Mouse (Mus musculus) colon, adult 2 months (tissue): Measurements from ENCODE around the gene Olfr467. TPM values are rescaled to one million over a fixed set of nuclear protein-coding genes. Genes with fewer than 3 reads are reported as not detected.

Experiments used
- polyA plus RNA-seq: library from polyadenylated mRNA; depleted of rRNA; stranded (reverse); fragments of >200 nt; gene quantifications from 2 replicates; pipeline ENCODE4 v1.2.3, GENCODE M21; 2012; rRNA removed

The Olfr467 gene
- polyA plus RNA-seq: not detected in 2 replicates

DNA sequence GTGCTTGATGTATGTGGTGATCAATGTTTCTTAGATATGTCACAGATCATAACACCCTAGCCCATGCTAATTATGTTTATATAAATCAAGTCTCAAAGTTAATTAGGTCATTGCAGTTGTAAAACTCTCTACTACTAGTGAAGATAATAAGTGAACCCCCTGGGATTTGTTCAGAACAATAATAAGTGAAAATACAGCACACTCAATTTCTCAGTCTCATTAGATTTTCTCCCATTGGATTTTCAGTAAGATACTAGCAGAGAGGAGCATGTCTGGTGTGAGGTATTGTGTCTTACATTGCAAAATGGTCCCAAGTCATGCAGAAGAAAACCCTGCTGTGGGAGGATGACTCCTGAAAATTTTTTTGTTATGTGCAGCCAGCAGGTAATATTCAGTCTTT is at the start of gene Olfr467:
Gene Olfr467 (plus strand): TSS at position 301 of the 400 bp plus-strand sequence.

DNA sequence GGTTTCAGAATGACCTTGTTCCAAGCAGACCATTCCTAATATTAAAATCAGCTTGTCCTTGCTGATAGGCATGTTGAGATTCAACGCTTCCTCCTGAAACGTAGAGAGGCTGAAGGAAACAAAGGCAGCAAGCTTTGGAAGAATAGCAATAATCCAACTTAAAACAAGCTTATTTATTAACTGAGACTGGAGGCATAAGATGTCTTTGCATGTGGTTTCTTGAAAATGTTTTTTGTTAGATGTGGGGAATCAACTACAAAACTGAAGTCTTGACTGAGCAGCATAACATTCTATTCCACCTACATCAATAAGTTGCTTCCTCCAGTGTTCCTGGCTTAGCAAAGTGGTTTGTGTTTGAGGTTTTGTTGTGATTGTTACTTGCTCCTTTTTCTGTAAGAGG is 11.0 kb upstream of the Olfr467 start, which contains the start of gene Ovch2:
Gene Ovch2 (minus strand): TSS at position 101 of the 400 bp plus-strand sequence.

DNA sequence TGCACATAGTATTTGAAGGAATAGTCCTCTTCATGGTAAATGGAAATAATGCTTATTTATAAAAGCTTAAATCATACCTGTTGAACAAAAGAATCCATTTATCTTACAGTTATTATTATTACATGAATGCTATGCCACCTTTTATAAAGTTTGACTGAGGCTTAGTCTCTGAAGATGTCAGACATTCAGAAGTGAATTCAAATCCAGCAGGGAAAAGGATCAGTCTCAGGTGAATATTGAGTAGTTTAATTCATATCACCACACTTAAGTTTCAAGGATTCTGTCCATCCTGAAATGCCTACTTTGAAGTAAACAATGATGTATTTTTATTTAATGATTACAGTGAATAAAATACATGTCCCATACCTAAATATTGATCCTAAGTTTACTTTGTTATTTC is 13.4 kb downstream of the Olfr467 start, which contains the start of gene Olfr469:
Gene Olfr469 (minus strand): TSS at position 101 of the 400 bp plus-strand sequence.

DNA sequence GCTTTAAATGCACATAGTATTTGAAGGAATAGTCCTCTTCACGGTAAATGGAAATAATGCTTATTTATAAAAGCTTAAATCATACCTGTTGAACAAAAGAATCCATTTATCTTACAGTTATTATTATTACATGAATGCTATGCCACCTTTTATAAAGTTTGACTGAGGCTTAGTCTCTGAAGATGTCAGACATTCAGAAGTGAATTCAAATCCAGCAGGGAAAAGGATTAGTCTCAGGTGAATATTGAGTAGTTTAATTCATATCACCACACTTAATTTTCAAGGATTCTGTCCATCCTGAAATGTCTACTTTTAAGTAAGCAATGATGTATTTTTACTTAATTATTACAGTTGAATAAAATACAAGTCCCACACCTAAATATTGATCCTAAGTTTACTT is 35.3 kb downstream of the Olfr467 start, which contains the start of gene Olfr470:
Gene Olfr470 (minus strand): TSS at position 101 of the 400 bp plus-strand sequence.

Other genes starting within 250 kb of the Olfr467 start
- gene Olfml1, start 244.8 kb upstream of the Olfr467 start, polyA plus RNA-seq: 1.9 and 2.2 TPM in 2 replicates
- gene Ppfibp2, start 217.1 kb upstream of the Olfr467 start, polyA plus RNA-seq: 7.2 and 7.3 TPM in 2 replicates
- not detected in 2 replicates for gene 5330417H12Rik, start 187.1 kb upstream of the Olfr467 start, polyA plus RNA-seq
- gene Cyb5r2, start 54.2 kb upstream of the Olfr467 start, polyA plus RNA-seq: not detected in 2 replicates
- not detected in 2 replicates for gene Ovch2, start 11.1 kb upstream of the Olfr467 start, polyA plus RNA-seq
- gene Olfr469, start 13.3 kb downstream of the Olfr467 start, polyA plus RNA-seq: not detected in 2 replicates
- not detected in 2 replicates for gene Olfr470, start 35.2 kb downstream of the Olfr467 start, polyA plus RNA-seq
- not detected in 2 replicates for gene Olfr472, start 85.6 kb downstream of the Olfr467 start, polyA plus RNA-seq
- not detected in 2 replicates for gene Olfr473, start 118.2 kb downstream of the Olfr467 start, polyA plus RNA-seq
- gene Olfr474, start 142.4 kb downstream of the Olfr467 start, polyA plus RNA-seq: not detected in 2 replicates
- gene Olfr476, start 152.5 kb downstream of the Olfr467 start, polyA plus RNA-seq: not detected in 2 replicates
- not detected in 2 replicates for gene Olfr477, start 174.4 kb downstream of the Olfr467 start, polyA plus RNA-seq
- not detected in 2 replicates for gene Olfr478, start 221.7 kb downstream of the Olfr467 start, polyA plus RNA-seq
- gene Olfr479, start 238.4 kb downstream of the Olfr467 start, polyA plus RNA-seq: not detected in 2 replicates